In genomic region chr5:88929392-88930094, GRCm38 (mm10) we compare ENCODE assay signal across 9 mouse cellular contexts. TPM values are rescaled to one million over a fixed set of nuclear protein-coding genes. Genes with fewer than 3 reads are reported as not detected.
DNase-seq lines count a peak whose midpoint lies in the region; ATAC-seq and TF ChIP-seq lines count a peak whose summit lies in the region.
"Had no signal": no experiment of that assay in that cellular context is flagged by ENCODE, and none has a peak within 500 bp of the region (broad histone marks: within the 10 kb centered on the region; RNA-seq: fewer than 3 reads in every experiment).

No protein-coding gene starts in this region.

- no peak overlapping the region for H3K4me3 ChIP-seq in intestine, embryonic 14.5 days (ENCODE audit: low read depth, low read length)
- H3K4me3 ChIP-seq in left cerebral cortex, adult 2 months, result peak overlapping the region; percentile 28

- 0 out of 2 replicates have a peak, but pooled peaks have one; percentile 51 for ATAC-seq in intestine, embryonic 14.5 days (replicated peaks; ENCODE audit: low FRiP score, low TSS enrichment, low read depth)
- ATAC-seq in erythroid progenitor cell, adult 5-6 weeks (replicated peaks; ENCODE audit: low FRiP score, poor library complexity, severe bottlenecking), result no peak

- intact Hi-C loops in gastrocnemius, postnatal 14 days (cut with DNase I; ENCODE audit: low total_unique reads), result no loop called here
- intact Hi-C loops in left cerebral cortex, adult 2 months (cut with DNase I), result loop anchor here (1.0 to 5.0 kb wide), 4 partner anchors 41 to 455 kb away; no protein-coding TSS in a partner anchor

- no peaks in the 10 kb centered on the region for H3K27me3 ChIP-seq in intestine, embryonic 14.5 days (replicated peaks; ENCODE audit: control insufficient read depth, insufficient read depth, low read length)

- H3K27ac ChIP-seq in intestine, embryonic 14.5 days (ENCODE audit: low read depth), result no peak overlapping the region
- H3K27ac ChIP-seq in left cerebral cortex, adult 2 months, result peak overlapping the region; percentile 57

- H3K4me1 ChIP-seq in intestine, embryonic 14.5 days (replicated peaks; ENCODE audit: control insufficient read depth, insufficient read depth, low read length), result peaks cover 22% of the 10 kb centered on the region

- WGBS in intestine, embryonic 14.5 days, result 61% methylated on average over 18 of the region's 18 CpGs

- no peaks in the 10 kb centered on the region for H3K36me3 ChIP-seq in intestine, embryonic 14.5 days (ENCODE audit: control insufficient read depth, insufficient read depth, low read length)
- H3K36me3 ChIP-seq: G1E had no signal

- H3K4me2 ChIP-seq in intestine, embryonic 14.5 days (ENCODE audit: low read length), result no peak overlapping the region

- no peak overlapping the region for H3K9ac ChIP-seq in intestine, embryonic 14.5 days (ENCODE audit: low read length)

- peak; percentile 29 for DNase-seq in ZHBTc4 (ENCODE audit: low read depth, low spot score)
- peak; percentile 71 for DNase-seq in embryo, embryonic 10 days (ENCODE audit: low spot score)
- peak; percentile 88 for DNase-seq in gastrocnemius, postnatal 14 days
- peak; percentile 55 for DNase-seq in intestine, embryonic 14.5 days (ENCODE audit: low spot score)
- peak; percentile 63 to 70 for DNase-seq in left cerebral cortex, adult 2 months (ENCODE audit: extremely low spot score in 1 of 2, low spot score in 2 of 2)
- DNase-seq in mesoderm, embryonic 11.5 days (ENCODE audit: low read depth, low spot score), result peak; percentile 54
- DNase-seq in right cerebral cortex, postnatal 4 days, result peak; percentile 86

- no peaks in the 10 kb centered on the region for H3K9me3 ChIP-seq in intestine, embryonic 14.5 days (ENCODE audit: control insufficient read depth, low read length)

- TF ChIP-seq CTCF in left cerebral cortex, adult 2 months (IDR thresholded peaks at IDR 0.05), result peak; percentile 40

RNA-seq across cellular contexts. Expression of gene Slc4a4, which starts 42.9 kb away (rescaled TPM):
- 1 to 10 TPM; 4.7 to 6.0 TPM for total RNA-seq in gastrocnemius, postnatal 14 days (2021)
- polyA plus RNA-seq in intestine, embryonic 14.5 days (2014; fragmentation: Nextera tagmentation; extraction: Ambion mirVana), result 4.0 and 5.9 TPM in 2 replicates
- total RNA-seq in left cerebral cortex, adult 2 months (2021), result 100 to 1,000 TPM; 104 to 119 TPM
- not detected in 2 replicates for total RNA-seq in erythroid progenitor cell, adult 5-6 weeks (2015; ENCODE audit: low replicate concordance)
- total RNA-seq in erythroid progenitor cell, adult 5-6 weeks (2017; ENCODE audit: low replicate concordance), result not detected in 2 replicates
- polyA plus RNA-seq: G1E had no signal

Comparison
In these comparisons a context has a peak if more than half of its experiments do, and no peak if none do; other contexts are left out.
1. DNase-seq: peak in every context shown above with its lines; median percentile 88 in gastrocnemius, postnatal 14 days; 86 in right cerebral cortex, postnatal 4 days; 71 in embryo, embryonic 10 days; 66 in left cerebral cortex, adult 2 months; 55 in intestine, embryonic 14.5 days; 54 in mesoderm, embryonic 11.5 days; 29 in ZHBTc4.
2. RNA of gene Slc4a4, which starts 42.9 kb away (total RNA-seq): 104 to 119 TPM in left cerebral cortex, adult 2 months; 4.7 to 6.0 TPM in gastrocnemius, postnatal 14 days and not detected in erythroid progenitor cell, adult 5-6 weeks; every median in the first group is over 10 times any median in the second.